Comparison of ENCODE assay signal across 8 mouse cellular contexts in genomic region chr7:99828083-99828570, GRCm38 (mm10). TPM values are rescaled to one million over a fixed set of nuclear protein-coding genes. Genes with fewer than 3 reads are reported as not detected.
DNase-seq lines count a peak whose midpoint lies in the region; ATAC-seq and TF ChIP-seq lines count a peak whose summit lies in the region.

TSS of gene Neu3 (minus strand) at chr7:99828417.

- peak within 1 kb of the TSS; percentile 76 for H3K4me3 ChIP-seq in G1E (ENCODE audit: low read depth, low read length)
- H3K4me3 ChIP-seq in forebrain, embryonic 16.5 days (replicated peaks; ENCODE audit: low read length): peak within 1 kb of the TSS; percentile 45
- H3K4me3 ChIP-seq in layer of hippocampus, adult 2 months: peak within 1 kb of the TSS; percentile 71
- peak within 1 kb of the TSS; percentile 44 for H3K4me3 ChIP-seq in lung, embryonic 14.5 days (ENCODE audit: low read depth, low read length)
- H3K4me3 ChIP-seq in olfactory bulb, adult 2 months (ENCODE audit: insufficient read depth, low read depth, low read length): peak within 1 kb of the TSS; percentile 59
- peak within 1 kb of the TSS; percentile 95 for H3K4me3 ChIP-seq in thymus, adult 2 months (ENCODE audit: control insufficient read depth, insufficient read depth, low read length)

- no peak for TF ChIP-seq CTCF in G1E (IDR thresholded peaks at IDR 0.05; ENCODE audit: low read depth, low read length)
- TF ChIP-seq CTCF in layer of hippocampus, adult 2 months (conservative IDR thresholded peaks at IDR 0.05): peak; percentile 56
- TF ChIP-seq CTCF in lung, embryonic 14.5 days (IDR thresholded peaks at IDR 0.05; ENCODE audit: low read depth): peak; percentile 54
- no peak for TF ChIP-seq CTCF in olfactory bulb, adult 2 months (IDR thresholded peaks at IDR 0.05; ENCODE audit: insufficient read depth, low read depth, low read length)
- TF ChIP-seq CTCF in thymus, adult 2 months (IDR thresholded peaks at IDR 0.05; ENCODE audit: borderline replicate concordance, control insufficient read depth, extremely low read depth, insufficient read depth, low read length, poor library complexity): 0 out of 2 replicates have a peak, but pooled peaks have one; percentile 23

- H3K27ac ChIP-seq in forebrain, embryonic 16.5 days (ENCODE audit: low read length): peak within 1 kb of the TSS; percentile 30; the same call in 1 of the 2 replicates
- peak within 1 kb of the TSS; percentile 80 for H3K27ac ChIP-seq in layer of hippocampus, adult 2 months
- peak within 1 kb of the TSS; percentile 79 for H3K27ac ChIP-seq in lung, embryonic 14.5 days (ENCODE audit: low read depth)
- H3K27ac ChIP-seq in olfactory bulb, adult 2 months (ENCODE audit: insufficient read depth, low read depth, low read length): peak within 1 kb of the TSS; percentile 40; the same call in 1 of the 2 replicates
- peak within 1 kb of the TSS; percentile 46; the same call in 1 of the 2 replicates for H3K27ac ChIP-seq in thymus, adult 2 months (ENCODE audit: control insufficient read depth, insufficient read depth, low read length)

- DNase-seq in G1E (ENCODE audit: low spot score): peak; percentile 81
- peak; percentile 93 to 96 for DNase-seq in cerebellum, adult 18-20 months
- DNase-seq in heart, postnatal 36 days: peak; percentile 92 to 94
- peak; percentile 88 to 91 for DNase-seq in layer of hippocampus, adult 2 months (ENCODE audit: low spot score in 2 of 2)
- peak; percentile 95 for DNase-seq in lung, embryonic 14.5 days
- DNase-seq in thymus, adult 2 months: peak; percentile 94

- WGBS in forebrain, embryonic 16.5 days: 1% methylated on average over 26 of the region's 26 CpGs
- WGBS in lung, embryonic 14.5 days: under 1% methylated on average over 26 of the region's 26 CpGs
- under 1% methylated on average over 26 of the region's 26 CpGs for WGBS in olfactory bulb, adult 2 months
- under 1% methylated on average over 26 of the region's 26 CpGs for WGBS in thymus, adult 2 months

- H3K4me1 ChIP-seq in G1E (ENCODE audit: insufficient read depth, low read depth, low read length): peaks cover 57% of the 10 kb centered on the region
- H3K4me1 ChIP-seq in forebrain, embryonic 16.5 days (replicated peaks; ENCODE audit: control insufficient read depth, insufficient read depth, low read length): peaks cover 7% of the 10 kb centered on the region
- H3K4me1 ChIP-seq in lung, embryonic 14.5 days (ENCODE audit: insufficient read depth): peaks cover 8% of the 10 kb centered on the region
- H3K4me1 ChIP-seq in olfactory bulb, adult 2 months (ENCODE audit: control insufficient read depth, insufficient read depth, low read length): peaks cover 5% of the 10 kb centered on the region; the same call in 1 of the 2 replicates
- peaks cover 25% of the 10 kb centered on the region for H3K4me1 ChIP-seq in thymus, adult 2 months (replicated peaks; ENCODE audit: control insufficient read depth, insufficient read depth, low read length)

- H3K4me2 ChIP-seq in forebrain, embryonic 16.5 days (ENCODE audit: low read length): peak within 1 kb of the TSS; percentile 62
- peak within 1 kb of the TSS; percentile 67 for H3K4me2 ChIP-seq in lung, embryonic 14.5 days

- ATAC-seq in G1E (ENCODE audit: extremely low read depth, insufficient number of reproducible peaks, low FRiP score, poor library complexity, severe bottlenecking): peak; percentile 84
- ATAC-seq in forebrain, embryonic 16.5 days: peak; percentile 98
- ATAC-seq in lung, embryonic 14.5 days (ENCODE audit: insufficient read depth): peak; percentile 99

- intact Hi-C loops in heart, postnatal 36 days (cut with DNase I): loop anchor here (2.0 to 5.0 kb wide), 2 partner anchors 31 to 49 kb away; partner anchors contain the start of gene Xrra1

- H3K36me3 ChIP-seq in G1E (replicated peaks): peaks cover 13% of the 10 kb centered on the region
- no peaks in the 10 kb centered on the region for H3K36me3 ChIP-seq in forebrain, embryonic 16.5 days (ENCODE audit: control insufficient read depth, insufficient read depth)
- no peaks in the 10 kb centered on the region for H3K36me3 ChIP-seq in lung, embryonic 14.5 days (ENCODE audit: insufficient read depth)
- no peaks in the 10 kb centered on the region for H3K36me3 ChIP-seq in thymus, adult 2 months (ENCODE audit: control insufficient read depth, insufficient read depth, low read length)

- H3K9ac ChIP-seq in forebrain, embryonic 16.5 days (replicated peaks; ENCODE audit: low read depth, low read length): peak within 1 kb of the TSS; percentile 57
- H3K9ac ChIP-seq in lung, embryonic 14.5 days: peak within 1 kb of the TSS; percentile 60

- H3K9me3 ChIP-seq in G1E (replicated peaks): no peaks in the 10 kb centered on the region
- H3K9me3 ChIP-seq in forebrain, embryonic 16.5 days (ENCODE audit: control insufficient read depth, low read length): no peaks in the 10 kb centered on the region
- H3K9me3 ChIP-seq in lung, embryonic 14.5 days (ENCODE audit: low read depth, low read length): no peaks in the 10 kb centered on the region

- H3K27me3 ChIP-seq in G1E (ENCODE audit: insufficient read depth, low read length): no peaks in the 10 kb centered on the region
- no peaks in the 10 kb centered on the region for H3K27me3 ChIP-seq in forebrain, embryonic 16.5 days (replicated peaks; ENCODE audit: control insufficient read depth, insufficient read depth, low read length)
- no peaks in the 10 kb centered on the region for H3K27me3 ChIP-seq in lung, embryonic 14.5 days (ENCODE audit: insufficient read depth, low read length)
- H3K27me3 ChIP-seq in thymus, adult 2 months (ENCODE audit: control insufficient read depth, insufficient read depth, low read length): no peaks in the 10 kb centered on the region

- TF ChIP-seq POLR2A in olfactory bulb, adult 2 months (IDR thresholded peaks at IDR 0.05; ENCODE audit: insufficient read depth, low read depth, low read length): peak; percentile 27; the same call in 1 of the 2 replicates
- peak; percentile 67 for TF ChIP-seq POLR2A in thymus, adult 2 months (IDR thresholded peaks at IDR 0.05; ENCODE audit: control insufficient read depth, extremely low read depth, insufficient read depth, low read length, poor library complexity)

RNA-seq across cellular contexts. Expression of gene Neu3, which starts in this region (rescaled TPM):
- total RNA-seq in G1E (2014; fragmentation: Nextera tagmentation) (5.9 and 9.0 TPM in 2 replicates), G1E (2017) (5.9 and 7.2 TPM in 2 replicates)
- 6.6 and 6.8 TPM in 2 replicates for polyA plus RNA-seq in G1E (2012)
- 1.6 and 1.7 TPM in 2 replicates for polyA plus RNA-seq in forebrain, embryonic 16.5 days (2015; fragmentation: Nextera tagmentation; extraction: Ambion mirVana)
- 1 to 10 TPM; 3.8 to 4.9 TPM for total RNA-seq in heart, postnatal 36 days (2021)
- total RNA-seq in layer of hippocampus, adult 2 months (2021): 1 to 10 TPM; 3.3 to 3.6 TPM
- polyA plus RNA-seq in lung, embryonic 14.5 days (2014; fragmentation: Nextera tagmentation; extraction: Ambion mirVana): 3.0 and 3.2 TPM in 2 replicates
- polyA plus RNA-seq in olfactory bulb, adult 2 months (2012; ENCODE audit: insufficient read depth, insufficient read length, low replicate concordance, missing spikeins): not detected in 2 replicates
- 32.1 and 49.1 TPM in 2 replicates for polyA plus RNA-seq in thymus, adult 2 months (2012; rRNA removed)

Comparison
In these comparisons a context has a peak if more than half of its experiments do, and no peak if none do; other contexts are left out.
1. Peak in every context shown above with its lines: DNase-seq, ATAC-seq, H3K4me3 ChIP-seq and H3K27ac ChIP-seq.
2. H3K4me3 ChIP-seq: peak in every context shown above with its lines; median percentile 95 in thymus, adult 2 months; 76 in G1E; 71 in layer of hippocampus, adult 2 months; 59 in olfactory bulb, adult 2 months; 45 in forebrain, embryonic 16.5 days; 44 in lung, embryonic 14.5 days.
3. CTCF ChIP-seq: peak in layer of hippocampus, adult 2 months (single experiment), lung, embryonic 14.5 days (single experiment) and thymus, adult 2 months (single experiment); none in G1E (single experiment) and olfactory bulb, adult 2 months (single experiment).
4. H3K27ac ChIP-seq: peak in every context shown above with its lines; median percentile 80 in layer of hippocampus, adult 2 months; 79 in lung, embryonic 14.5 days; 46 in thymus, adult 2 months; 40 in olfactory bulb, adult 2 months; 30 in forebrain, embryonic 16.5 days.